Mouse (Mus musculus): Measurements from ENCODE around the gene Ccdc157.

- TF ChIP-seq CTCF (IDR thresholded peaks at IDR 0.05; ENCODE audit: borderline replicate concordance, extremely low read depth, insufficient read depth, insufficient read length) (peak; percentile 8; the same call in 1 of the 2 replicates), POLR2A (IDR thresholded peaks at IDR 0.05; ENCODE audit: borderline replicate concordance, extremely low read depth, insufficient read depth, insufficient read length, poor library complexity, severe bottlenecking) (no peak)
Measured at GRCm38 (mm10) chr11:4095171-4096053, 64.7 kb downstream of the Ccdc157 start, which contains the start of gene Mtfp1.

Data from brain, embryonic 14.5 days (tissue).